Mouse (Mus musculus): ENCODE results near the gene Clptm1l.

Gene Clptm1l

GRCm38 (mm10) chr13:73660163-73660695, 56.4 kb downstream of the Clptm1l start:
- DNase-seq (ENCODE audit: low spot score): no peak
